Mouse (Mus musculus) spleen, embryonic (tissue): Measurements from ENCODE around the gene Nlrp6.

Source experiments
- CTCF ChIA-PET: fragments of 350-600 bp; sonication (Branson Sonifier 250); formaldehyde crosslinking; loops from one replicate; lab custom pipeline; 2022; lab: Charles Lee

Gene Nlrp6

DNA sequence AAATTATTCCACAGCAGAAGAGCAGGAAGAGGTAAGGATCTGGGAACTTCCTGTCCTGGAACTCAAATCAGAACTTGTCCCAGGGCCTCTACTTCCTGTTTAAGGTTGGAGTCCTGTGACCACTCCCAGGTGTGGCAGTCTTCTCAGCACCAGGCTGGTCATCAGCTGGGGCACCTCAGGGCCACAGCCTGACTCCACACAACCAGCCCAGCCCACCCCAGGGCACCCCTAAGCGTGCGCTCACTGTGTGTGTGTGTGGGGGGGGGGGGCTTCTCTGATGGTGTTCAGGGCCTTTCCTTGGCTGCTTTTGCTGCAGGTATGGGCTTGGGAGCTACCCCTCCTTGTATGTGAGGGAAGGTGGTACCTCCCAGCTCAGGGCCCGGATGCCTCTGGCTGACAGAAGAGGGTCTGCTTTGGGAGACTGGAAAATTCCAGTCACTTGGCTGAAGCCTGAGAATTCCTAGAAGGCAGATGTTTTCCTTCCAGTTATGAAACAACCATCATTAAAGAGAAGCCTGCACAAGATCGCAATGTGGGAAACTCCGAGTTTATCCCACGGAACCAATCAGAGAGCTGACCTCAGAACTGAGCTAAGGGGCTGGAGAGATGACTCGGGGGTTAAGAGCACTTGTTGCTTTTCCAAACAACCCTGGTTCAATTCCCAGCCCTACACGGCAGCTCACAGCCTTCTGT is 50.9 kb downstream of the Nlrp6 start:
- CTCF ChIA-PET, result no interaction called here

- CTCF ChIA-PET, result interaction anchor here (0.6 kb wide), 1 partner anchor 24 kb away, joined by 4 read pairs; no protein-coding TSS in a partner anchor
Measured at GRCm38 (mm10) chr7:140973396-140974165, 52.9 kb downstream of the Nlrp6 start.

DNA sequence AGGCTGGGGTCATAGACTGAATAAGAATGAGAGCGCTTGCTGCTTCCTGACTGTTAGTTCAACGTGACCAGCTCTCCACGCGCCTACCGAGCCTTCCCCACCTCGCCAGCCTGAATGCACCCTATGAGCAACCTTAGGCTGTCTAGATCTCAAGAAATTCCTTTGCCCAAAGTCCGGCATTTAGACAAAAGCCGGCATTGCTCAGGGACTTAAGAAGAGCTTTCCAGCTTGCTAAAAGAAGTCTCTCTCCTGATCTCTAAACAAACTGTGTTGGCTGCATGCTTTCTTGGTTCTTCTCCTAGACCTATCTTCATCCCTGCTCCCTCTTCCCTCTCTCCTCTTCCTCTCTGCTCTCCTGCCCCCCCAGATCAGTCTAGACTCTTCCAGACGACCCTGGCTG is 54.2 kb downstream of the Nlrp6 start:
- CTCF ChIA-PET, result no interaction called here

DNA sequence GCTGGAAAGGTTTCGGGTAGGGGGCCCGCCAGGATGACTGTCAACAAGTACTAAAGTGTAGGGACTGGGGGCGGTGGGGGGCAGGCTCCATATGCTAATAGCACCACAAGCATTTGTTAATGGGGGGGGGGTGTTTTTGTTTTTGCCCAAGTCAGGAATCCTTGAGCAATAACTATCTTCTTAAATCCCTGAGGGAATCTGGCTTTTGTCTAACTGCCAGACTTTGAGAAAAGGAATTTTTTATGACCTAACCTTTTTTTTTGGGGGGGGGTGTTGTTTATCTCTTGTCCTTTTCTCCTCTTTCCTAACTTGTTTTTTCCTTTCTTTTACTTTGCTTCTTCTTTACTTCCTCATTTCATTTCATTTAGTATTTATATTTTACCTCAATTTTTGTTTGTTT is 54.8 kb downstream of the Nlrp6 start:
- CTCF ChIA-PET, result no interaction called here

- CTCF ChIA-PET, result interaction anchor here (0.6 kb wide), 1 partner anchor 19 kb away, joined by 4 read pairs; no protein-coding TSS in a partner anchor
Measured at GRCm38 (mm10) chr7:140976720-140977119, 56.0 kb downstream of the Nlrp6 start.
